Mouse (Mus musculus): ENCODE results near the gene Borcs5. TPM values are rescaled to one million over a fixed set of nuclear protein-coding genes. Genes with fewer than 3 reads are reported as not detected.

Borcs5 gene
- polyA plus RNA-seq, 1 experiment from 2014 or later: 47.4 TPM

- WGBS: 89% methylated on average over 20 of the region's 20 CpGs
- no peaks in the 10 kb centered on the region for H3K36me3 ChIP-seq (ENCODE audit: control insufficient read depth, insufficient read depth)
- H3K27ac ChIP-seq (ENCODE audit: low read length): no peak overlapping the region
- H3K4me1 ChIP-seq (replicated peaks; ENCODE audit: control insufficient read depth, insufficient read depth, low read length): peaks cover 3% of the 10 kb centered on the region; the same call in 1 of the 2 replicates
- no peak for ATAC-seq
- no peak overlapping the region for H3K4me2 ChIP-seq (ENCODE audit: low read length)
- no peaks in the 10 kb centered on the region for H3K9me3 ChIP-seq (ENCODE audit: control insufficient read depth, low read length)
- H3K9ac ChIP-seq (replicated peaks; ENCODE audit: low read depth, low read length): no peak overlapping the region
- H3K27me3 ChIP-seq (replicated peaks; ENCODE audit: control insufficient read depth, insufficient read depth, low read length): no peaks in the 10 kb centered on the region
- no peak overlapping the region for H3K4me3 ChIP-seq (replicated peaks; ENCODE audit: low read length)
Measured at GRCm38 (mm10) chr6:134717886-134718667, 78.8 kb downstream of the Borcs5 start.

DNA sequence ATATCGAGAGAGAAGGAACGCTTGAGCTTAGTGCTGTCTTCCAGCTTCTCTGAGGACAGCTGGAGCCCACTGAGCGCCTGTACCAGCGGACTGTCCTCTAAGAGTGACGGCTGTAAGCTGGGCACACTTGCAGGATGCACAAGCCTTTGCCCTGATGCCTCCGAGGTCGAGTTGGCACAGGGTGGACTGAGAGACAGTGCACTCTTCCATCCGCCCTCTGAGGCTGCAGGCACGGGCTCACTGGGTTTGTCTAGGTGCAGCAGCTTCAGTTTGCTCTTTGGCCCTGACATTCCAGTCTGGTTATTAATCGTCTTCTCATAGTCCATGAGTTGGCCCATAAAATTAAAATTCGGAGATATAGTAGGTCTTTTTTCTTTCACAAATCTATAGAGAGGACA lies 79.4 kb downstream of the Borcs5 start:
- whole genome bisulfite sequencing: 92% methylated on average over 11 of the region's 11 CpGs
- H3K4me3 ChIP-seq (replicated peaks; ENCODE audit: low read length): no peak overlapping the region
- peaks cover 3% of the 10 kb centered on the region; the same call in 1 of the 2 replicates for H3K4me1 ChIP-seq (replicated peaks; ENCODE audit: control insufficient read depth, insufficient read depth, low read length)
- H3K9ac ChIP-seq (replicated peaks; ENCODE audit: low read depth, low read length): no peak overlapping the region
- no peak overlapping the region for H3K4me2 ChIP-seq (ENCODE audit: low read length)
- H3K27me3 ChIP-seq (replicated peaks; ENCODE audit: control insufficient read depth, insufficient read depth, low read length): no peaks in the 10 kb centered on the region
- no peaks in the 10 kb centered on the region for H3K9me3 ChIP-seq (ENCODE audit: control insufficient read depth, low read length)
- no peaks in the 10 kb centered on the region for H3K36me3 ChIP-seq (ENCODE audit: control insufficient read depth, insufficient read depth)
- H3K27ac ChIP-seq (ENCODE audit: low read length): no peak overlapping the region
- no peak for ATAC-seq

- Histone ChIP-seq H3K4me3 (replicated peaks; ENCODE audit: low read length) (no peak overlapping the region), H3K4me1 (replicated peaks; ENCODE audit: control insufficient read depth, insufficient read depth, low read length) (peaks cover 3% of the 10 kb centered on the region; the same call in 1 of the 2 replicates), H3K36me3 (ENCODE audit: control insufficient read depth, insufficient read depth) (no peaks in the 10 kb centered on the region), H3K9ac (replicated peaks; ENCODE audit: low read depth, low read length) (no peak overlapping the region), H3K4me2 (ENCODE audit: low read length) (no peak overlapping the region), H3K27ac (ENCODE audit: low read length) (no peak overlapping the region), H3K27me3 (replicated peaks; ENCODE audit: control insufficient read depth, insufficient read depth, low read length) (no peaks in the 10 kb centered on the region), H3K9me3 (ENCODE audit: control insufficient read depth, low read length) (no peaks in the 10 kb centered on the region)
- WGBS: 85% methylated on average over 5 of the region's 5 CpGs
- no peak for ATAC-seq
Measured at GRCm38 (mm10) chr6:134719156-134719555, 79.8 kb downstream of the Borcs5 start.

DNA sequence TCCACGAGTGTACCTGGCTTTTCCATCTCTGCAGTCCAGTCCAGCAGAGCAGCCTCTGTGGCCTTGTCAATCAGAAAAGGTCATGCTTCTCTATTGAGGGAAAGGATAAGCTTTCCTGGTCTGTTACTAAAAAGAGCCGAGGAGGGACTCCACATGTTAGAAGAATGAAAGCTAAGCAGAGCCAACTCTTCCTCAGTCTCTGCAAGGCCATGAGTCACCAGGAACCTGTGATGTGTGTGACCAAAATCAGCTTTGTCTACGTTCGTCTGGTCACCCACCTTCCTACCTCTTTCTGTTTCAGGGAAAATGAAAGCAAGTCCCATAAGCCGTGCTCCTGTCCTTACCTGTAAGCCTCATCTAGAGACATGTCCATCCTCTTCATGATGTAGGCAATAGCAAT lies 80.8 kb downstream of the Borcs5 start:
- Histone ChIP-seq H3K36me3 (ENCODE audit: control insufficient read depth, insufficient read depth) (no peaks in the 10 kb centered on the region), H3K9ac (replicated peaks; ENCODE audit: low read depth, low read length) (no peak overlapping the region), H3K27ac (ENCODE audit: low read length) (no peak overlapping the region), H3K27me3 (replicated peaks; ENCODE audit: control insufficient read depth, insufficient read depth, low read length) (no peaks in the 10 kb centered on the region), H3K4me1 (replicated peaks; ENCODE audit: control insufficient read depth, insufficient read depth, low read length) (peaks cover 3% of the 10 kb centered on the region; the same call in 1 of the 2 replicates), H3K4me3 (replicated peaks; ENCODE audit: low read length) (no peak overlapping the region), H3K4me2 (ENCODE audit: low read length) (no peak overlapping the region), H3K9me3 (ENCODE audit: control insufficient read depth, low read length) (no peaks in the 10 kb centered on the region)
- WGBS: 85% methylated on average over 5 of the region's 5 CpGs
- no peak for ATAC-seq

- Histone ChIP-seq H3K4me2 (ENCODE audit: low read length) (no peak overlapping the region), H3K4me3 (replicated peaks; ENCODE audit: low read length) (no peak overlapping the region), H3K36me3 (ENCODE audit: control insufficient read depth, insufficient read depth) (no peaks in the 10 kb centered on the region), H3K9me3 (ENCODE audit: control insufficient read depth, low read length) (no peaks in the 10 kb centered on the region), H3K4me1 (replicated peaks; ENCODE audit: control insufficient read depth, insufficient read depth, low read length) (peaks cover 3% of the 10 kb centered on the region; the same call in 1 of the 2 replicates), H3K27me3 (replicated peaks; ENCODE audit: control insufficient read depth, insufficient read depth, low read length) (no peaks in the 10 kb centered on the region), H3K9ac (replicated peaks; ENCODE audit: low read depth, low read length) (no peak overlapping the region), H3K27ac (ENCODE audit: low read length) (no peak overlapping the region)
- WGBS: 73% methylated on average over 6 of the region's 6 CpGs
- ATAC-seq: 0 out of 2 replicates have a peak, but pooled peaks have one; percentile 15
Measured at GRCm38 (mm10) chr6:134721729-134722269, 82.5 kb downstream of the Borcs5 start.

GRCm38 (mm10) chr6:134722906-134723305 lies 83.6 kb downstream of the Borcs5 start:
- Histone ChIP-seq H3K27me3 (replicated peaks; ENCODE audit: control insufficient read depth, insufficient read depth, low read length) (no peaks in the 10 kb centered on the region), H3K27ac (ENCODE audit: low read length) (no peak overlapping the region), H3K4me2 (ENCODE audit: low read length) (no peak overlapping the region), H3K9ac (replicated peaks; ENCODE audit: low read depth, low read length) (no peak overlapping the region), H3K4me1 (replicated peaks; ENCODE audit: control insufficient read depth, insufficient read depth, low read length) (peaks cover 3% of the 10 kb centered on the region; the same call in 1 of the 2 replicates), H3K4me3 (replicated peaks; ENCODE audit: low read length) (no peak overlapping the region), H3K36me3 (ENCODE audit: control insufficient read depth, insufficient read depth) (no peaks in the 10 kb centered on the region), H3K9me3 (ENCODE audit: control insufficient read depth, low read length) (no peaks in the 10 kb centered on the region)
- no peak for ATAC-seq
- WGBS: 92% methylated on average over 8 of the region's 8 CpGs

DNA sequence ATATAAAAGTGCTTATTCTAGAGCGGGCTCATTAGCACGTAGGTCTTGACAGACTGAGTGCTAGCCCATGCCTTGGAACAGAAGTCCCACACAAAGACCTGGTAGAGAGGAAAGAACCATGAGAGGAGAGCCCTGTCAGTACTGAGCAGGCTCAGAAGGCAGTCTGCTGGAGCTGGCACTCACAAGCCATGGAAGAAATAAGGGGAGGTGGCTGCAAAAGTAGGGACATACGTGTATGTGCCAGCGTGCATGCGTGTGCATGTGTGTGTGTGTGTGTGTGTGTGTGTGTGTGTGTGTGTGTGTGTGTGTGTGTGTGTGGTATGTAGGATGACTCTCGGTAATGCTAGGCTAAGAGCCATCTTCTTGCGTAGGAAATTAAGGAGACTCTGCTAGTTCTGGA lies 84.0 kb downstream of the Borcs5 start:
- H3K4me1 ChIP-seq (replicated peaks; ENCODE audit: control insufficient read depth, insufficient read depth, low read length): peaks cover 3% of the 10 kb centered on the region; the same call in 1 of the 2 replicates
- no peaks in the 10 kb centered on the region for H3K36me3 ChIP-seq (ENCODE audit: control insufficient read depth, insufficient read depth)
- WGBS: 88% methylated on average over 7 of the region's 7 CpGs
- no peaks in the 10 kb centered on the region for H3K27me3 ChIP-seq (replicated peaks; ENCODE audit: control insufficient read depth, insufficient read depth, low read length)
- H3K4me2 ChIP-seq (ENCODE audit: low read length): no peak overlapping the region
- H3K9me3 ChIP-seq (ENCODE audit: control insufficient read depth, low read length): no peaks in the 10 kb centered on the region
- no peak overlapping the region for H3K4me3 ChIP-seq (replicated peaks; ENCODE audit: low read length)
- H3K27ac ChIP-seq (ENCODE audit: low read length): no peak overlapping the region
- no peak overlapping the region for H3K9ac ChIP-seq (replicated peaks; ENCODE audit: low read depth, low read length)
- ATAC-seq: no peak

DNA sequence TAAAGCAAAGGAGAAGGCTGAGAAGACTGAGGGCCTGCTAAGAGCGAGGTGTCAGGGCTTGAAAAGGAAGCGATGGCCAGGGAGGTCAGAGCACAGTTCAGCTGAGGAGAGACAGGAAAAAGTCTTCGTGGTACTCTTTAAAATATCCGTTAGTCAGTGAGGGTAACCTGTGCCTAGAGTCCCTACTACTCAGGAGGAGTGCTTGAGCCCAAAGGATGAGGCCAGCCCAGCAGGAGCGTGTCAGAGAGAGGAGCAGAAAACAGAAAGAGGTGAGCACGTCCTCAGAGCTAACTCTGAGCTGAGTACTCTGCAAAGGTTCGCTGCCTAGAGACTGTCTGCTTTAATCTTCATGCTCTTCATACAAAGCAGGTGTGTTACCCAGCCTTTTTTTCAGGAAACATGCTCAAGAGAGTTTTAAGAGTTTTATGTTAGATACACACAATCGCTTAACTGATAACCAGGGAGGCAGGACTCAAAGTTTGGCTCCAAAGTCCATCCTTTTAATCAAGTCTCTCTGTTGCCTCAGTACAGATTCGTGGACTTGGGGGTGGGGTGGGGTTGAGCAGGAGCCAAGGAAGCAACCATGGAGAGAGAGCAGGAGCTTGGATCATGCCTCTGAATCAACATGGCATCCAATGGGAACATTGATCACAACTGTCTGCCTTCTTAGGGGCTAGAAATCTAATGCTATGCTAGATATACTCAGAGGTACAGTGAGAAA lies 84.7 kb downstream of the Borcs5 start:
- no peaks in the 10 kb centered on the region for H3K27me3 ChIP-seq (replicated peaks; ENCODE audit: control insufficient read depth, insufficient read depth, low read length)
- no peak overlapping the region for H3K4me2 ChIP-seq (ENCODE audit: low read length)
- no peak overlapping the region for H3K4me3 ChIP-seq (replicated peaks; ENCODE audit: low read length)
- H3K27ac ChIP-seq (ENCODE audit: low read length): no peak overlapping the region
- 91% methylated on average over 9 of the region's 9 CpGs for WGBS
- H3K9ac ChIP-seq (replicated peaks; ENCODE audit: low read depth, low read length): no peak overlapping the region
- H3K4me1 ChIP-seq (replicated peaks; ENCODE audit: control insufficient read depth, insufficient read depth, low read length): peaks cover 3% of the 10 kb centered on the region; the same call in 1 of the 2 replicates
- ATAC-seq: no peak
- no peaks in the 10 kb centered on the region for H3K9me3 ChIP-seq (ENCODE audit: control insufficient read depth, low read length)
- no peaks in the 10 kb centered on the region for H3K36me3 ChIP-seq (ENCODE audit: control insufficient read depth, insufficient read depth)

DNA sequence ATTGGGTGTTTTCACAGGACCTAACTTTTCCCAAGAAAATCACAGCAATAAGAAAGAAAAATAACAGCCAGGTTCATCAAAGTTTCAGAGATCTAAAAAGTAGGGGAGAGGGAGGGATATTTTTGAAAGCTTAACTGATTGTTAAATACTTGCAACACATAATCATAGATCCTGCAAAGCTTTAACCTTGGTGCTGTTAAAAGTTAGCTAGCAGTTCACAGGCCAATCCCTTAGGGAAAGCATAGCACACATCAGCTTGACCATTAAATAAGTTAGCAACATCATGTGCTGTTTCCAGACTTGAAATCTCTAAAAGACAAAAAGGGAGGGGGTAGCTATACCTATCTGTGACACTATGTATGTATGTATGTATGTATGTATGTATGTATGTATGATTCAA lies 86.1 kb downstream of the Borcs5 start:
- no peak overlapping the region for H3K4me2 ChIP-seq (ENCODE audit: low read length)
- H3K27me3 ChIP-seq (replicated peaks; ENCODE audit: control insufficient read depth, insufficient read depth, low read length): no peaks in the 10 kb centered on the region
- H3K9ac ChIP-seq (replicated peaks; ENCODE audit: low read depth, low read length): no peak overlapping the region
- no peaks in the 10 kb centered on the region for H3K9me3 ChIP-seq (ENCODE audit: control insufficient read depth, low read length)
- no peak for ATAC-seq
- H3K36me3 ChIP-seq (ENCODE audit: control insufficient read depth, insufficient read depth): no peaks in the 10 kb centered on the region
- H3K4me1 ChIP-seq (replicated peaks; ENCODE audit: control insufficient read depth, insufficient read depth, low read length): peaks cover 3% of the 10 kb centered on the region; the same call in 1 of the 2 replicates
- no peak overlapping the region for H3K27ac ChIP-seq (ENCODE audit: low read length)
- no peak overlapping the region for H3K4me3 ChIP-seq (replicated peaks; ENCODE audit: low read length)
